Mouse (Mus musculus) heart, embryonic 14.5 days (tissue): Measurements from ENCODE around the gene Tekt2. TPM values are rescaled to one million over a fixed set of nuclear protein-coding genes. Genes with fewer than 3 reads are reported as not detected.
A peak's percentile ranks its signal among the peaks of the same experiment; 100 is the strongest.

Source experiments
- ATAC-seq: fragments of 200-750 bp; cut with Nextera tagmentation; 2 replicates; pipeline ENCODE4 v1.8.0; 2017; ENCODE audit warnings: low read depth, moderate TSS enrichment; ENCODE audit not compliant: insufficient number of reproducible peaks, insufficient read depth, low FRiP score
- H3K27ac ChIP-seq, 2 experiments: fragments of 200-500 bp in 1 of 2; fragments of 300-500 bp in 1 of 2; sonication (generic) in 1 of 2; replicated peaks in 1 of 2; 2 replicates each; pipeline ENCODE4 v1.5.1; 2012 to 2014; ENCODE audit warnings: low read depth in 2 of 2, low read length in 2 of 2, control low read depth in 1 of 2, mild to moderate bottlenecking in 1 of 2, mixed read lengths in 1 of 2; ENCODE audit not compliant: control insufficient read depth in 1 of 2, insufficient read depth in 1 of 2
- H3K27me3 ChIP-seq: fragments of 300-500 bp; sonication (generic); 2 replicates; pipeline ENCODE4 v1.6.1; 2014; ENCODE audit warnings: mild to moderate bottlenecking, low read length, control low read depth; ENCODE audit not compliant: control insufficient read depth, insufficient read depth
- H3K36me3 ChIP-seq: fragments of 300-500 bp; sonication (generic); 2 replicates; pipeline ENCODE4 v1.6.1; 2014; ENCODE audit warnings: mild to moderate bottlenecking, control low read depth, low read length, mixed read lengths; ENCODE audit not compliant: control insufficient read depth, insufficient read depth
- H3K4me1 ChIP-seq, 2 experiments: fragments of 200-500 bp in 1 of 2; fragments of 300-500 bp in 1 of 2; sonication (generic) in 1 of 2; 2 replicates each; pipeline ENCODE4 v1.6.1; 2012 to 2014; ENCODE audit warnings: low read length in 2 of 2, control low read depth in 1 of 2, mixed read lengths in 1 of 2; ENCODE audit not compliant: control insufficient read depth in 2 of 2, insufficient read depth in 2 of 2
- H3K4me2 ChIP-seq: fragments of 300-500 bp; sonication (generic); 2 replicates; pipeline ENCODE4 v1.6.1; 2014; ENCODE audit warnings: mild to moderate bottlenecking, low read length
- H3K4me3 ChIP-seq, 2 experiments: fragments of 200-500 bp in 1 of 2; fragments of 300-500 bp in 1 of 2; sonication (generic) in 1 of 2; 2 replicates each; pipeline ENCODE4 v1.5.1; 2012 to 2014; ENCODE audit warnings: low read length in 2 of 2, mild to moderate bottlenecking in 2 of 2, control low read depth in 1 of 2, low read depth in 1 of 2, moderate library complexity in 1 of 2; ENCODE audit not compliant: control insufficient read depth in 1 of 2, insufficient read depth in 1 of 2
- H3K9ac ChIP-seq: fragments of 300-500 bp; sonication (generic); 2 replicates; pipeline ENCODE4 v1.6.1; 2014; ENCODE audit warnings: mild to moderate bottlenecking, low read length
- H3K9me3 ChIP-seq: fragments of 300-500 bp; sonication (generic); 2 replicates; pipeline ENCODE4 v1.6.1; 2016; ENCODE audit warnings: low read length, control low read depth; ENCODE audit not compliant: control insufficient read depth
- WGBS: fragments of 180-500 bp; shearing (Covaris S2); extraction: QIAGEN DNeasy Blood & Tissue Kit; methylation state at CpG from one replicate; pipeline ENCODE4 v1.1.7; 2014; 5-methylcytosine and 5-hydroxymethylcytosine counted together
- polyA plus RNA-seq: library from polyadenylated mRNA; unstranded; fragments of >200 nt; fragmentation: Nextera tagmentation; extraction: Ambion mirVana; gene quantifications from 2 replicates; pipeline ENCODE4 v1.2.1, GENCODE M21; 2014

Gene Tekt2
- polyA plus RNA-seq, 1 experiment from 2014 or later: 0.96 TPM

DNA sequence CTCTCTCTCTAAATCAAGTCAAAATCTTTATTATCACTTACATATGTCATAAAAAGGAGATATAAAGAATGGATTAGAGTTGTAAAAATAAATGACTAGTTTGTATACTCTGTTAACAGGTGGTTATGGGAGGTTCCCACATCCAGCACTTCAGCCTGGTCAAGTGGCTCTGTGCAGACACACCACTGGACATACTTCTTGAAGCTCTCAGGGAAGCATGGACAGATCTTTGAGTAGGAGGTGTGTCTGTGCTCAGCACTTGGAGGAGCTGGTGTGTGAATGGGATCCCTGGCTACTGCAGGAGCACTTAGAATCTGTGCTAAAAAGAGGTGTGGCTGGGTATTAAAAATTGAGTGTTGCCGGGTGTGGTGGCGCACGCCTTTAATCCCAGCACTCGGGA, 4.8 kb upstream of the Tekt2 start:
- peaks cover 6% of the 10 kb centered on the region; the same call in 1 of the 2 replicates for H3K27me3 ChIP-seq
- H3K4me1 ChIP-seq: no peaks in the 10 kb centered on the region; a peak in 1 of 4 replicates
- ATAC-seq: no peak
- H3K36me3 ChIP-seq: 0 out of 2 replicates have a peak, but pooled peaks cover 8% of the 10 kb centered on the region
- 89% methylated on average over 4 of the region's 4 CpGs for WGBS
- no peak overlapping the region for H3K4me3 ChIP-seq
- H3K4me2 ChIP-seq: no peak overlapping the region
- no peak overlapping the region for H3K27ac ChIP-seq
- H3K9me3 ChIP-seq: no peaks in the 10 kb centered on the region; the same call in 1 of the 2 replicates
- no peak overlapping the region for H3K9ac ChIP-seq

DNA sequence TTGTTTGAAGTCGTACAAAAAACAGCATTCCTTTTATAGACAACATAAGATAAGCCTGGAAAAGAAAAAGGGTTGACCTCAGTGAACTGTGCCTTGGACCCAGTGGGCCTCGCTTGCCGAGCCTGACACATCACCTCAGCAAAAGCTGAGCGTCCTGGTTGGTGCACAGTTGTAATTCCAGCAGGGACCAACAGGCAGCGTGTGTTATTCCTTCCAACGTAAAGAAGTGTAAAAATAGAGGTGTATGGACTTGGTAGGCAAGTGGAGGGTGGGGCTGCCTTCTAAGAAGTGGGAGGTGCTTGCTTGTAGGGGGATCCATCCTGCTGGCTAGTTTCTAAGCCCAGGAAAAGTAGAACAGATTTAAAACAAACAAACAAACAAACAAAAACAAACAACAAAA, 548 bp upstream of the Tekt2 start:
- Histone ChIP-seq H3K27ac (no peak overlapping the region), H3K27me3 (peaks cover 24% of the 10 kb centered on the region), H3K4me1 (peaks cover 7 to 8% of the 10 kb centered on the region in 2 experiments; a peak in 2 of 4 replicates), H3K36me3 (no peaks in the 10 kb centered on the region), H3K9ac (no peak overlapping the region), H3K4me2 (no peak overlapping the region), H3K4me3 (no peak overlapping the region), H3K9me3 (no peaks in the 10 kb centered on the region)
- 19% methylated on average over 6 of the region's 6 CpGs for WGBS
- no peak for ATAC-seq

DNA sequence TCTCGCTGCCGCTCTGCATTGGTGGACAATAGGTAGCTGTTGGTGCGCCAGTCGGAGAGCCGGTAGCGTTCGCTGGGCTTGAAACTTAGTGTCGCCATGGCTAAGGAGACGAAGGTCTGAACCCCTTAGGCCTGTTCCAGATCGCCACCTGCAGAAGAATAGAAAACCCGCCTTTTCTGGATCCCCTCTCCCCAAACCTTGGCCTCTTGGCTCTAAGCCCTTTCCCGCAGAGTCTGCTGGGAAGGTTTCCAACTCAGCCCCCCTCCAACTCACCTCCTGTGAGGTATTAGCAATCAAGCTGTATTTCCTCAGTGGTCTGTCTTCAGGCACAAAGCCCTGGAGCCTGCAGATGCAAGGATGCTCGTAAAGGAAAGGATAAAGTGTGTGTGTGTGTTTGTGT, 627 bp downstream of the Tekt2 start:
- H3K36me3 ChIP-seq: no peaks in the 10 kb centered on the region
- H3K4me2 ChIP-seq: peak overlapping the region; percentile 54
- H3K4me3 ChIP-seq: no peak overlapping the region
- ATAC-seq: no peak
- 36% methylated on average over 13 of the region's 13 CpGs for WGBS
- H3K4me1 ChIP-seq: peaks cover 11 to 15% of the 10 kb centered on the region in 2 experiments
- H3K27me3 ChIP-seq: peaks cover 24% of the 10 kb centered on the region
- no peak overlapping the region for H3K9ac ChIP-seq
- H3K27ac ChIP-seq: no peak overlapping the region
- H3K9me3 ChIP-seq: no peaks in the 10 kb centered on the region

DNA sequence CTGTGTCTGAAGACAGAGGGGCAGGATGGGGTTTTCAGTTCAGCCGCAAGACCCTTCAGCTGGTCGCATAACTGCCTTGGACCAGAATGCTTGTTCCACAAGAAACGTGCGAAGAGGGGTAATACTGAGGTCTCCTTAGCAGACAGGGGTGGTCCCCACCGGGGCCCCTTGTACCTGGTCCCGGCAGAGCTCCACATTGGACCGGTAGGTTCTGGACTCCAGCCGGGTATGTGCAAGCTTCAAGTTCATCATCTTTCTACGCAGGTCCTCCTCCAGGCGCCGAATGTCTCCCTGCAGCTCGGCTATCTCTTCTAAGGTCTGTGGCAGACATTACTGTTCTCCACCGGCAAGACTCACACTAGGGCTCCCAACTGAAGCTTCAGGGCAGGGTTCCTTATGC, 2.8 kb downstream of the Tekt2 start:
- Histone ChIP-seq H3K36me3 (peaks cover 10% of the 10 kb centered on the region), H3K4me2 (no peak overlapping the region), H3K27me3 (peaks cover 24% of the 10 kb centered on the region), H3K9ac (no peak overlapping the region), H3K9me3 (no peaks in the 10 kb centered on the region), H3K4me1 (peaks cover 11 to 16% of the 10 kb centered on the region in 2 experiments), H3K4me3 (no peak overlapping the region), H3K27ac (no peak overlapping the region)
- no peak for ATAC-seq
- WGBS: 93% methylated on average over 13 of the region's 13 CpGs

DNA sequence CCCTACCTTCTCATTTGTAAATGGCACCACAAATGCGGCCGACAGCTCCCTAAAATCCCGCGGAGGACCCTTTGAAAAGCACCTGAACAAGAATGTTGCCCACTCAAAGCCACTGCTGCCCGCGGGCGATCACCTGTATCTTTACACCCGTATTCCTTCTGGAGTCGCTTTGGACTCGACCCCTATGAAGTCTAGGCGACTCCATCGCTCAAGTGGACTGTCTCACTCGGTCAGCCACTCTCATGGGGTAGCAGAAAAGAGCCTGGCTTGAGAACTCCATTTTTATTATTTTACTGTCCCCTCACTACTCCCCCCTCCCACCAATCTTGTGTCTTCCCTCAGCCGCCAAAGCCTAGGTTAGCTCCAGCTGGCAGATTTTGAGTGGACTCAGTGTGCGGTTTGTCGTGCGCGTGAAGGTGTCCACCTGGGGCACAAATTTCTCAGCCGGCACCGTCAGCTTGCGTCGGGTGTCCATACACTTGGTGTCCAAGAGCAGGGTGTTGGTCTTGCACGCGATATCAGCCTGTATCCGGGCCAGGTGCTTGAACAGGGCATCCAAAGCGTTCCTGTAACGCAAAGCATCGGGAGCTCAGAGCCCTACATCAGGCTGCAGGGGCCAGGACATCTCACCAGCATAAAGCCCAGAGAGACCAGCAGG, 3.5 kb downstream of the Tekt2 start:
- H3K9ac ChIP-seq: peak overlapping the region; percentile 57; the same call in 1 of the 2 replicates
- peaks cover 11 to 16% of the 10 kb centered on the region in 2 experiments for H3K4me1 ChIP-seq
- whole genome bisulfite sequencing: 51% methylated on average over 28 of the region's 28 CpGs
- H3K36me3 ChIP-seq: peaks cover 17% of the 10 kb centered on the region
- no peak for ATAC-seq
- peaks cover 24% of the 10 kb centered on the region for H3K27me3 ChIP-seq
- no peaks in the 10 kb centered on the region for H3K9me3 ChIP-seq
- no peak overlapping the region for H3K27ac ChIP-seq
- peak overlapping the region; percentile 39 to 92 for H3K4me3 ChIP-seq
- peak overlapping the region; percentile 94 for H3K4me2 ChIP-seq

DNA sequence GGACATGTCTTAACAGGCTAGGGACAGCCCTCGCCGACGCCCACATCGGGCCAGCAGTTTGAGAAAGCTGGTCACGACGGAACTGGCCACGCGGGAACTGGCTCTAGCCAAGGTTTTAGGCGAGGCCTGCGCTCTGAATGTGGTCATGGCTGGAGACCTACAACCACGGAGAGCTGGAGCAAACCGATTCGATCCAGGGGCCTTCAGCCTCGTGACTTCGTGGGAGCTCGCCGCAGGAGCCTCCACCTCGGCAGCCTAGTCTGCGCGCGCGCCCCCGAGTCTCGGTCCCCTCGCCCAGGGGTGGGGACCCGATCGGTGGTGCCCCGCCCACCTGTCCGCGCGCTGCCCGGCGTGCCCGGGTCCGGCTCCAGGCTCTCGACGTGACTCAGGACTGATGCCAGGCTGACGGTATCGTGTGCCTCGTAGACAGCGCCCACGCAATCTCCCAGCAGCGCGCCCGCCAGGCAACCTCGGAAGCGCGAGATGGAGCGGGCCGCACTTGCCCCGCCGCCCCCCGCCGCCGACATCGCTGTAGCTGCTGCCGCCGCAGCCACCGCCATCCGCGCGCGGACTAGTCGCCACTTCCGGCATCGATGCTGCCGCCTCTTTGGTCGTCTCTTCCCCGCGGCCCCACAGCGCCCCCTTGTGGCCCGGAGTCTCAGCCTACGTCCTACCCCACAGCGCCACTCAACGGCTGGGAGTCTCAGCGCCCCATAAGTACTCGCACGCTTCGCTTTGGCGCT, 4.2 kb downstream of the Tekt2 start, which contains the start of gene Adprhl2:
Gene Adprhl2 (minus strand): TSS at position 593 of the 743 bp plus-strand sequence.
- Histone ChIP-seq H3K27ac (peak within 1 kb of the TSS; percentile 72 to 75), H3K27me3 (peaks cover 22% of the 10 kb centered on the region), H3K4me3 (peak within 1 kb of the TSS; percentile 92 to 93), H3K9me3 (no peaks in the 10 kb centered on the region), H3K4me1 (peaks cover 11 to 17% of the 10 kb centered on the region in 2 experiments), H3K36me3 (peaks cover 24% of the 10 kb centered on the region), H3K4me2 (peak within 1 kb of the TSS; percentile 94), H3K9ac (peak within 1 kb of the TSS; percentile 88)
- under 1% methylated on average over 80 of the region's 80 CpGs for WGBS
- ATAC-seq: peak; percentile 80

DNA sequence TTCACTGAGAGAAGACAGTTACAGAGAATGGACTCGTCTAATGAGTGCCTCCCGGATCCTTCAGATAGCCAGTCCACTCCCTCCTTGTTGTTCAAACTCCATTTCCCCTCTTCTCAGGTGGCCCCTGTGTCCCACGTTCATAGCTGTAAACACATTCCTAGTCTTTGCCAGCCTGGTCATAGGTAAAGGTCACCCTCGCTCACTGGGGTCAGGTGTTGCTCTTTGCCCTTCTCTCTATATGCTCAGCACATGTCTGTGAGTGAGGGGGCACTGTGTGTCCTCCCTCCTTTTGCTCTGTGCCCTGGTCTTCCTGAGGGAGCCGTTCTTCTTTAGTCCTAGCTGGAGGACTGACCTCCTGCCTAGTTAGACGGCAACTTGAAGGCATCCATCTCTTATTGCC, 5.7 kb downstream of the Tekt2 start:
- peaks cover 38% of the 10 kb centered on the region for H3K36me3 ChIP-seq
- H3K4me1 ChIP-seq: peaks cover 6 to 17% of the 10 kb centered on the region in 2 experiments
- H3K4me2 ChIP-seq: no peak overlapping the region
- no peak overlapping the region for H3K4me3 ChIP-seq
- peaks cover 13% of the 10 kb centered on the region for H3K27me3 ChIP-seq
- ATAC-seq: no peak
- WGBS: 87% methylated on average over 6 of the region's 6 CpGs
- no peak overlapping the region for H3K9ac ChIP-seq
- H3K9me3 ChIP-seq: no peaks in the 10 kb centered on the region
- H3K27ac ChIP-seq: no peak overlapping the region
